Mouse (Mus musculus) CH12.LX (cell line): Measurements from ENCODE around the gene Casp7. TPM values are rescaled to one million over a fixed set of nuclear protein-coding genes. Genes with fewer than 3 reads are reported as not detected.

ENCODE experiments used
- DNase-seq: peaks from one replicate; pipeline ENCODE4 v3.0.0-alpha.2; 2013; ENCODE audit errors: extremely low read depth
- H3K27ac ChIP-seq: 2 replicates; pipeline ENCODE4 v1.5.1; 2012; ENCODE audit warnings: low read depth, mild to moderate bottlenecking, control low read depth, moderate library complexity; ENCODE audit not compliant: insufficient read depth
- H3K27me3 ChIP-seq: replicated peaks from 2 replicates; pipeline ENCODE3; 2012; ENCODE audit warnings: inconsistent platforms
- H3K36me3 ChIP-seq, 2 experiments: replicated peaks in 1 of 2; 2 replicates each; pipeline versions ENCODE3 to v1.6.1; 2012; ENCODE audit warnings: inconsistent platforms in 1 of 2, low read length in 1 of 2, mild to moderate bottlenecking in 1 of 2, mixed read lengths in 1 of 2, moderate library complexity in 1 of 2; ENCODE audit not compliant: control insufficient read depth in 1 of 2, insufficient read depth in 1 of 2
- H3K4me1 ChIP-seq, 2 experiments: 2 replicates each; pipeline ENCODE4 v1.6.1; 2012; ENCODE audit warnings: inconsistent platforms in 1 of 2, moderate library complexity in 1 of 2; ENCODE audit not compliant: insufficient read depth in 2 of 2, control insufficient read depth in 1 of 2
- H3K4me2 ChIP-seq: 2 replicates; pipeline ENCODE4 v1.6.1; 2012; ENCODE audit warnings: low read depth, mild to moderate bottlenecking, control low read depth; ENCODE audit not compliant: poor library complexity, insufficient read depth, severe bottlenecking
- H3K4me3 ChIP-seq, 3 experiments: fragments of 150-350 bp in 1 of 3; sonication (generic) in 1 of 3; replicated peaks in 1 of 3; 2 replicates each; pipeline versions ENCODE3 to v1.5.1; 2011 to 2012; ENCODE audit warnings: low read depth in 2 of 3, low read length in 2 of 3, mild to moderate bottlenecking in 2 of 3, moderate library complexity in 2 of 3, control low read depth in 1 of 3, improper control_type of control experiment in 1 of 3, inconsistent platforms in 1 of 3, mixed read lengths in 1 of 3; ENCODE audit not compliant: poor library complexity in 1 of 3
- H3K79me2 ChIP-seq: replicated peaks from 2 replicates; pipeline ENCODE4 v1.6.1; 2012; ENCODE audit warnings: mild to moderate bottlenecking, moderate library complexity; ENCODE audit not compliant: control insufficient read depth, poor library complexity, insufficient read depth, severe bottlenecking; ENCODE audit errors: extremely low read depth
- H3K9ac ChIP-seq: 2 replicates; pipeline ENCODE4 v1.6.1; 2012; ENCODE audit warnings: low read depth, mild to moderate bottlenecking, control low read depth, moderate library complexity; ENCODE audit not compliant: insufficient read depth
- H3K9me3 ChIP-seq: replicated peaks from 2 replicates; pipeline ENCODE3; 2012; ENCODE audit warnings: low read length, inconsistent platforms, mixed read lengths
- BHLHE40 ChIP-seq: IDR thresholded peaks from 2 replicates; pipeline ENCODE4 v1.6.1; 2011; ENCODE audit warnings: mild to moderate bottlenecking, low read depth, low read length, improper control_type of control experiment
- CHD1 ChIP-seq: IDR thresholded peaks from 2 replicates; pipeline ENCODE4 v1.6.1; 2012; ENCODE audit warnings: low read depth, low read length, improper control_type of control experiment, inconsistent platforms
- CTCF ChIP-seq, 2 experiments: IDR thresholded peaks in 1 of 2; conservative IDR thresholded peaks in 1 of 2; 2 replicates each; pipeline ENCODE4 v1.5.1; 2011 to 2012; ENCODE audit warnings: low read depth in 2 of 2, low read length in 2 of 2, improper control_type of control experiment in 1 of 2, inconsistent platforms in 1 of 2, mild to moderate bottlenecking in 1 of 2, moderate library complexity in 1 of 2
- E2F4 ChIP-seq: IDR thresholded peaks from 2 replicates; pipeline ENCODE4 v1.6.1; 2011; ENCODE audit warnings: low read depth, low read length, improper control_type of control experiment; ENCODE audit not compliant: insufficient replicate concordance
- ELF1 ChIP-seq: IDR thresholded peaks from 2 replicates; pipeline ENCODE4 v1.6.1; 2014; ENCODE audit warnings: low read depth, mild to moderate bottlenecking, inconsistent platforms, low read length, improper control_type of control experiment
- EP300 ChIP-seq: IDR thresholded peaks from 2 replicates; pipeline ENCODE4 v1.6.1; 2011; ENCODE audit warnings: low read length, improper control_type of control experiment
- ETS1 ChIP-seq: conservative IDR thresholded peaks from 2 replicates; pipeline ENCODE4 v1.6.1; 2012; ENCODE audit warnings: low read depth, mild to moderate bottlenecking, inconsistent platforms, low read length, improper control_type of control experiment, moderate library complexity
- GABPA ChIP-seq: IDR thresholded peaks from 2 replicates; pipeline ENCODE4 v1.6.1; 2012; ENCODE audit warnings: low read depth, low read length, improper control_type of control experiment, inconsistent platforms; ENCODE audit not compliant: insufficient replicate concordance
- IRF4 ChIP-seq: IDR thresholded peaks from 2 replicates; pipeline ENCODE4 v1.6.1; 2014; ENCODE audit warnings: low read depth, mild to moderate bottlenecking, inconsistent platforms, low read length, improper control_type of control experiment
- JUND ChIP-seq: conservative IDR thresholded peaks from 2 replicates; pipeline ENCODE4 v1.6.1; 2011; ENCODE audit warnings: low read depth, low read length, improper control_type of control experiment
- KAT2A ChIP-seq: IDR thresholded peaks from 2 replicates; pipeline ENCODE4 v1.6.1; 2012; ENCODE audit warnings: low read length, improper control_type of control experiment, inconsistent platforms; ENCODE audit not compliant: insufficient replicate concordance
- MAX ChIP-seq: IDR thresholded peaks from 2 replicates; pipeline ENCODE4 v1.6.1; 2011; ENCODE audit warnings: low read length, improper control_type of control experiment
- NRF1 ChIP-seq: IDR thresholded peaks from 2 replicates; pipeline ENCODE4 v1.6.1; 2014; ENCODE audit warnings: low read depth, mild to moderate bottlenecking, inconsistent platforms, low read length, improper control_type of control experiment, moderate library complexity
- PAX5 ChIP-seq: IDR thresholded peaks from 2 replicates; pipeline ENCODE4 v1.6.1; 2012; ENCODE audit warnings: low read length, inconsistent platforms, mixed read lengths
- POLR2AphosphoS2 ChIP-seq: IDR thresholded peaks from 2 replicates; pipeline ENCODE4 v1.6.1; 2011; ENCODE audit warnings: low read depth, low read length, improper control_type of control experiment
- RAD21 ChIP-seq: IDR thresholded peaks from 2 replicates; pipeline ENCODE4 v1.6.1; 2011; ENCODE audit warnings: low read depth, mild to moderate bottlenecking, low read length, improper control_type of control experiment, moderate library complexity
- SMC3 ChIP-seq: IDR thresholded peaks from 2 replicates; pipeline ENCODE4 v1.6.1; 2011; ENCODE audit warnings: low read depth, low read length, improper control_type of control experiment
- TBP ChIP-seq: conservative IDR thresholded peaks from 2 replicates; pipeline ENCODE4 v1.6.1; 2011; ENCODE audit warnings: low read depth, low read length, improper control_type of control experiment
- TCF12 ChIP-seq: IDR thresholded peaks from 2 replicates; pipeline ENCODE4 v1.6.1; 2014; ENCODE audit warnings: low read depth, mild to moderate bottlenecking, inconsistent platforms, low read length, improper control_type of control experiment
- USF2 ChIP-seq: conservative IDR thresholded peaks from 2 replicates; pipeline ENCODE4 v1.6.1; 2011; ENCODE audit warnings: low read depth, low read length, improper control_type of control experiment
- ZMIZ1 ChIP-seq: IDR thresholded peaks from 2 replicates; pipeline ENCODE4 v1.6.1; 2012; ENCODE audit warnings: low read depth, mild to moderate bottlenecking, inconsistent platforms, low read length, improper control_type of control experiment
- dilution Hi-C: fragments of 300-500 bp; cut with MboI; formaldehyde crosslinking; loops from 2 replicates; pipeline ENCODE4 v1.14.3; 2020; ENCODE audit warnings: low sequenced_read_pairs; ENCODE audit not compliant: extremely low pct_unique_long_range_greater_than_20kb, extremely low pct_ligation_motif_present
- in situ Hi-C: fragments of 300-500 bp; cut with MboI; formaldehyde crosslinking; loops from 3 replicates; pipeline ENCODE4 v1.14.3; 2019; ENCODE audit warnings: low sequenced_read_pairs, low pct_ligation_motif_present, low pct_unique_long_range_greater_than_20kb, mixed read lengths
- polyA plus RNA-seq: library from polyadenylated mRNA; unstranded; fragments of >175 nt; gene quantifications from 2 replicates; pipeline ENCODE4 v1.2.1, GENCODE M21; 2012; ENCODE audit warnings: low read depth; ENCODE audit not compliant: insufficient read length
- total RNA-seq, 2 experiments: library from RNA; depleted of rRNA; stranded (reverse); fragments of 300-350 nt in 1 of 2; fragments of >200 nt in 1 of 2; gene quantifications; 2 replicates each; pipeline ENCODE4 v1.2.3; 2012 to 2014

Casp7 gene
- total and polyA plus RNA-seq, 3 experiments = 6.3 to 11.8 (median 6.8) TPM

GRCm38 (mm10) chr19:56487339-56487738 lies 90.4 kb downstream of the Casp7 start:
- no peaks in the 10 kb centered on the region for H3K79me2 ChIP-seq
- no peaks in the 10 kb centered on the region for H3K9me3 ChIP-seq
- TF ChIP-seq USF2 (no peak), TBP (no peak), E2F4 (no peak), POLR2AphosphoS2 (no peak), BHLHE40 (no peak), PAX5 (no peak), CTCF (conservative IDR thresholded peaks at IDR 0.05 in 1 of 2, IDR thresholded peaks at IDR 0.05 in 1 of 2; ENCODE audit: low read depth in 2 of 2, low read length in 2 of 2) (no peak)
- dilution Hi-C loops = no loop called here
- no peaks in the 10 kb centered on the region for H3K36me3 ChIP-seq
- peaks cover 2% of the 10 kb centered on the region for H3K27me3 ChIP-seq
- in situ Hi-C loops = no loop called here
- no peak overlapping the region for H3K4me2 ChIP-seq
- no peak overlapping the region for H3K4me3 ChIP-seq
- H3K4me1 ChIP-seq = no peaks in the 10 kb centered on the region
- no peak for DNase-seq
- H3K27ac ChIP-seq = no peak overlapping the region
- no peak overlapping the region for H3K9ac ChIP-seq

GRCm38 (mm10) chr19:56489601-56490000 lies 92.7 kb downstream of the Casp7 start:
- no peak overlapping the region for H3K4me2 ChIP-seq
- no peak overlapping the region for H3K4me3 ChIP-seq
- in situ Hi-C loops (no loop called here), dilution Hi-C loops (no loop called here)
- H3K36me3 ChIP-seq = no peaks in the 10 kb centered on the region
- H3K9ac ChIP-seq = no peak overlapping the region
- no peaks in the 10 kb centered on the region for H3K4me1 ChIP-seq
- no peaks in the 10 kb centered on the region for H3K79me2 ChIP-seq
- TF ChIP-seq RAD21 (no peak), POLR2AphosphoS2 (no peak), ELF1 (no peak), CTCF (conservative IDR thresholded peaks at IDR 0.05 in 1 of 2, IDR thresholded peaks at IDR 0.05 in 1 of 2; ENCODE audit: low read depth in 2 of 2, low read length in 2 of 2) (no peak), SMC3 (no peak), GABPA (no peak), TCF12 (no peak), KAT2A (no peak), E2F4 (no peak), PAX5 (no peak), NRF1 (no peak), ZMIZ1 (no peak), ETS1 (no peak), CHD1 (no peak), JUND (no peak), EP300 (no peak), IRF4 (no peak), MAX (no peak)
- H3K9me3 ChIP-seq = no peaks in the 10 kb centered on the region
- H3K27ac ChIP-seq = no peak overlapping the region
- DNase-seq = no peak
- peaks cover 2% of the 10 kb centered on the region for H3K27me3 ChIP-seq

Other genes with a start within 250 kb of the Casp7 start
- not detected in 2 replicates for gene Habp2, start 110.0 kb upstream of the Casp7 start, total RNA-seq (2012; rRNA removed)
- gene Habp2, start 110.0 kb upstream of the Casp7 start, total RNA-seq (2014; rRNA removed) = not detected in 2 replicates
- gene Habp2, start 110.0 kb upstream of the Casp7 start, polyA plus RNA-seq = not detected in 2 replicates
- gene Nrap, start 7.1 kb upstream of the Casp7 start, total RNA-seq (2012; rRNA removed) = 0.88 and 1.5 TPM in 2 replicates
- 0.04 TPM in 1 of 2 replicates, not detected in the other for gene Nrap, start 7.1 kb upstream of the Casp7 start, total RNA-seq (2014; rRNA removed)
- gene Nrap, start 7.1 kb upstream of the Casp7 start, polyA plus RNA-seq = 0.15 and 0.17 TPM in 2 replicates
- gene Plekhs1, start 64.5 kb downstream of the Casp7 start, total RNA-seq (2012; rRNA removed) = not detected in 2 replicates
- not detected in 2 replicates for gene Plekhs1, start 64.5 kb downstream of the Casp7 start, total RNA-seq (2014; rRNA removed)
- gene Plekhs1, start 64.5 kb downstream of the Casp7 start, polyA plus RNA-seq = not detected in 2 replicates
- gene Dclre1a, start 151.1 kb downstream of the Casp7 start, total RNA-seq (2012; rRNA removed) = 8.3 and 9.3 TPM in 2 replicates
- gene Dclre1a, start 151.1 kb downstream of the Casp7 start, total RNA-seq (2014; rRNA removed) = 14.8 and 15.7 TPM in 2 replicates
- gene Dclre1a, start 151.1 kb downstream of the Casp7 start, polyA plus RNA-seq = 11.4 and 13.1 TPM in 2 replicates
- 9.5 and 9.9 TPM in 2 replicates for gene Nhlrc2, start 151.1 kb downstream of the Casp7 start, total RNA-seq (2012; rRNA removed)
- gene Nhlrc2, start 151.1 kb downstream of the Casp7 start, total RNA-seq (2014; rRNA removed) = 12.6 and 12.9 TPM in 2 replicates
- gene Nhlrc2, start 151.1 kb downstream of the Casp7 start, polyA plus RNA-seq = 18.3 and 22.9 TPM in 2 replicates